9 mouse cellular contexts compared by ENCODE assay signal in genomic region chr9:31129956-31130355, GRCm38 (mm10). TPM values are rescaled to one million over a fixed set of nuclear protein-coding genes. Genes with fewer than 3 reads are reported as not detected.
A peak's percentile ranks its signal among the peaks of the same experiment; 100 is the strongest.
DNase-seq lines count a peak whose midpoint lies in the region; ATAC-seq and TF ChIP-seq lines count a peak whose summit lies in the region.
"Had no signal": no experiment of that assay in that cellular context is flagged by ENCODE, and none has a peak within 500 bp of the region (broad histone marks: within the 10 kb centered on the region; RNA-seq: fewer than 3 reads in every experiment).

No protein-coding gene starts in this region.

- in situ Hi-C loops in CH12.LX (cut with MboI; ENCODE audit: low pct_ligation_motif_present, low pct_unique_long_range_greater_than_20kb, low sequenced_read_pairs): no loop called here

- H3K4me2 ChIP-seq in CH12.LX (ENCODE audit: insufficient read depth, low read depth, poor library complexity, severe bottlenecking): peak overlapping the region; percentile 86

- no peaks in the 10 kb centered on the region for H3K9me3 ChIP-seq in CH12.LX (replicated peaks; ENCODE audit: low read length)
- no peaks in the 10 kb centered on the region for H3K9me3 ChIP-seq in megakaryocyte, embryonic 14.5 days
- H3K9me3 ChIP-seq: midbrain, embryonic 15.5 days had no signal

- no peak for TF ChIP-seq CTCF in kidney, adult 2 months (conservative IDR thresholded peaks at IDR 0.05; ENCODE audit: insufficient read depth, insufficient read length, low read depth, low read length)
- TF ChIP-seq CTCF in CH12.LX (conservative IDR thresholded peaks at IDR 0.05 in 1 of 2, IDR thresholded peaks at IDR 0.05 in 1 of 2; ENCODE audit: low read depth in 2 of 2, low read length in 2 of 2): no peak

- no peak for TF ChIP-seq RAD21 in CH12.LX (IDR thresholded peaks at IDR 0.05; ENCODE audit: low read depth, low read length)

- no peak for DNase-seq in kidney, adult 2 months
- no peak for DNase-seq in kidney, postnatal 10 days
- DNase-seq in CH12.LX (ENCODE audit: extremely low read depth): peak; percentile 82
- no peak for DNase-seq in cerebellum, adult 18-20 months
- no peak for DNase-seq in ovary, adult 18-20 months (ENCODE audit: low spot score)
- no peak for DNase-seq in kidney, adult 9 months

- TF ChIP-seq POLR2A in kidney, adult 2 months (IDR thresholded peaks at IDR 0.05; ENCODE audit: low read depth, low read length): no peak
- no peak; the same call in 1 of the 2 replicates for TF ChIP-seq POLR2A in CH12.LX (IDR thresholded peaks at IDR 0.05; ENCODE audit: low read depth, low read length)

- no peaks in the 10 kb centered on the region for H3K4me1 ChIP-seq in kidney, adult 2 months (ENCODE audit: control insufficient read depth, insufficient read depth, low read length)
- H3K4me1 ChIP-seq in CH12.LX (ENCODE audit: control insufficient read depth in 1 of 2, insufficient read depth in 2 of 2): peaks cover 3 to 23% of the 10 kb centered on the region in 2 experiments
- H3K4me1 ChIP-seq in megakaryocyte, embryonic 14.5 days: peaks cover 63% of the 10 kb centered on the region

- no peaks in the 10 kb centered on the region for H3K79me2 ChIP-seq in CH12.LX (replicated peaks; ENCODE audit: control insufficient read depth, extremely low read depth, insufficient read depth, poor library complexity, severe bottlenecking)

- H3K9ac ChIP-seq in CH12.LX (ENCODE audit: insufficient read depth, low read depth): 0 out of 2 replicates have a peak overlapping the region, but pooled peaks have one; percentile 32
- H3K9ac ChIP-seq: midbrain, embryonic 15.5 days had no signal

- dilution Hi-C loops in CH12.LX (cut with MboI; ENCODE audit: extremely low pct_ligation_motif_present, extremely low pct_unique_long_range_greater_than_20kb, low sequenced_read_pairs): no loop called here

- peak; percentile 61 for ATAC-seq in granulocyte monocyte progenitor cell, adult 5-6 weeks (replicated peaks; ENCODE audit: poor library complexity, severe bottlenecking)
- ATAC-seq: midbrain, embryonic 15.5 days had no signal

- H3K36me3 ChIP-seq in kidney, adult 2 months (ENCODE audit: control insufficient read depth, insufficient read depth, low read length): no peaks in the 10 kb centered on the region
- H3K36me3 ChIP-seq in CH12.LX (replicated peaks in 1 of 2; ENCODE audit: control insufficient read depth in 1 of 2, insufficient read depth in 1 of 2, low read length in 1 of 2): peaks cover 0 to 2% of the 10 kb centered on the region in 2 experiments
- H3K36me3 ChIP-seq in megakaryocyte, embryonic 14.5 days (replicated peaks; ENCODE audit: low read length): no peaks in the 10 kb centered on the region
- H3K36me3 ChIP-seq: midbrain, embryonic 15.5 days had no signal

- 0 out of 2 replicates have a peak, but pooled peaks cover 2% of the 10 kb centered on the region for H3K27me3 ChIP-seq in kidney, adult 2 months (replicated peaks; ENCODE audit: control insufficient read depth, insufficient read depth, low read length)
- H3K27me3 ChIP-seq in CH12.LX (replicated peaks): peaks cover 33% of the 10 kb centered on the region
- peaks cover 87% of the 10 kb centered on the region for H3K27me3 ChIP-seq in megakaryocyte, embryonic 14.5 days (replicated peaks)

- peak overlapping the region; percentile 91 for H3K4me3 ChIP-seq in kidney, adult 2 months (ENCODE audit: insufficient read depth, low read depth, low read length)
- H3K4me3 ChIP-seq in CH12.LX (replicated peaks in 1 of 3; ENCODE audit: low read depth in 2 of 3, low read length in 2 of 3, poor library complexity in 1 of 3): peak overlapping the region; percentile 51 to 68 (median 67)
- H3K4me3 ChIP-seq in megakaryocyte, embryonic 14.5 days (replicated peaks): peak overlapping the region; percentile 91

- TF ChIP-seq EP300 in CH12.LX (IDR thresholded peaks at IDR 0.05; ENCODE audit: low read length): peak; percentile 62

- 0 out of 2 replicates have a peak overlapping the region, but pooled peaks have one; percentile 78 for H3K27ac ChIP-seq in kidney, adult 2 months (ENCODE audit: insufficient read depth, low read depth, low read length)
- H3K27ac ChIP-seq in CH12.LX (ENCODE audit: insufficient read depth, low read depth): no peak overlapping the region
- H3K27ac ChIP-seq: midbrain, embryonic 15.5 days had no signal

- WGBS in kidney, adult 2 months: 45% methylated on average over 8 of the region's 8 CpGs

TF ChIP-seq in CH12.LX, 34 proteins besides CTCF, POLR2A, EP300 and RAD21:
- no peak for TF ChIP-seq MYC (IDR thresholded peaks at IDR 0.05; ENCODE audit: low read depth, low read length)
- no peak for TF ChIP-seq USF2 (conservative IDR thresholded peaks at IDR 0.05; ENCODE audit: low read depth, low read length)
- no peak for TF ChIP-seq E2F4 (IDR thresholded peaks at IDR 0.05; ENCODE audit: insufficient replicate concordance, low read depth, low read length)
- no peak for TF ChIP-seq ZMIZ1 (IDR thresholded peaks at IDR 0.05; ENCODE audit: low read depth, low read length)
- TF ChIP-seq ZC3H11A (IDR thresholded peaks at IDR 0.05; ENCODE audit: low read depth, low read length): no peak
- peak; percentile 26; the same call in 1 of the 2 replicates for TF ChIP-seq ELF1 (IDR thresholded peaks at IDR 0.05; ENCODE audit: low read depth, low read length)
- TF ChIP-seq CHD2 (IDR thresholded peaks at IDR 0.05; ENCODE audit: low read length): no peak
- TF ChIP-seq MAX (IDR thresholded peaks at IDR 0.05; ENCODE audit: low read length): no peak
- TF ChIP-seq HCFC1 (IDR thresholded peaks at IDR 0.05; ENCODE audit: low read depth, low read length): no peak; the same call in 1 of the 2 replicates
- no peak for TF ChIP-seq PAX5 (IDR thresholded peaks at IDR 0.05; ENCODE audit: low read length)
- TF ChIP-seq SIN3A (IDR thresholded peaks at IDR 0.05; ENCODE audit: low read length): no peak
- no peak for TF ChIP-seq ZKSCAN1 (IDR thresholded peaks at IDR 0.05; ENCODE audit: borderline replicate concordance, low read depth, low read length)
- no peak for TF ChIP-seq CHD1 (IDR thresholded peaks at IDR 0.05; ENCODE audit: low read depth, low read length)
- TF ChIP-seq POLR2AphosphoS2 (IDR thresholded peaks at IDR 0.05; ENCODE audit: low read depth, low read length): no peak
- no peak for TF ChIP-seq JUND (conservative IDR thresholded peaks at IDR 0.05; ENCODE audit: low read depth, low read length)
- no peak for TF ChIP-seq USF1 (IDR thresholded peaks at IDR 0.05; ENCODE audit: low read depth, low read length)
- TF ChIP-seq ZNF384 (IDR thresholded peaks at IDR 0.05; ENCODE audit: low read depth, low read length): no peak
- TF ChIP-seq SMC3 (IDR thresholded peaks at IDR 0.05; ENCODE audit: low read depth, low read length): no peak
- no peak for TF ChIP-seq MXI1 (IDR thresholded peaks at IDR 0.05; ENCODE audit: low read depth, low read length)
- no peak for TF ChIP-seq GABPA (IDR thresholded peaks at IDR 0.05; ENCODE audit: insufficient replicate concordance, low read depth, low read length)
- no peak for TF ChIP-seq TBP (conservative IDR thresholded peaks at IDR 0.05; ENCODE audit: low read depth, low read length)
- no peak for TF ChIP-seq MAZ (IDR thresholded peaks at IDR 0.05; ENCODE audit: low read depth, low read length)
- TF ChIP-seq UBTF (IDR thresholded peaks at IDR 0.05; ENCODE audit: low read depth, low read length): no peak
- TF ChIP-seq TCF12 (IDR thresholded peaks at IDR 0.05; ENCODE audit: low read depth, low read length): 0 out of 2 replicates have a peak, but pooled peaks have one; percentile 15
- TF ChIP-seq MAFK (IDR thresholded peaks at IDR 0.05; ENCODE audit: insufficient replicate concordance, low read length): no peak
- TF ChIP-seq NRF1 (IDR thresholded peaks at IDR 0.05; ENCODE audit: low read depth, low read length): no peak
- TF ChIP-seq IRF4 (IDR thresholded peaks at IDR 0.05; ENCODE audit: low read depth, low read length): peak; percentile 39; the same call in 1 of the 2 replicates
- TF ChIP-seq ETS1 (conservative IDR thresholded peaks at IDR 0.05; ENCODE audit: low read depth, low read length): peak; percentile 31; the same call in 1 of the 2 replicates
- no peak; the same call in 1 of the 2 replicates for TF ChIP-seq MEF2A (IDR thresholded peaks at IDR 0.05; ENCODE audit: borderline replicate concordance, low read depth, low read length)
- TF ChIP-seq JUN (IDR thresholded peaks at IDR 0.05; ENCODE audit: insufficient read depth, low read depth, low read length): no peak
- TF ChIP-seq NELFE (IDR thresholded peaks at IDR 0.05; ENCODE audit: low read depth, low read length): no peak

RNA-seq across cellular contexts. Expression of gene St14, which starts 1.7 kb away (rescaled TPM):
- polyA plus RNA-seq in kidney, adult 2 months (2012; rRNA removed): 62.8 and 71.2 TPM in 2 replicates
- 8.9 and 10.9 TPM in 2 replicates for total RNA-seq in CH12.LX (2012; rRNA removed)
- total RNA-seq in CH12.LX (2014; rRNA removed): 4.3 and 5.2 TPM in 2 replicates
- 8.6 and 9.6 TPM in 2 replicates for polyA plus RNA-seq in CH12.LX (2012; ENCODE audit: insufficient read length, low read depth)
- 6.2 and 7.1 TPM in 2 replicates for total RNA-seq in granulocyte monocyte progenitor cell, adult 5-6 weeks (2014; fragmentation: Nextera tagmentation)
- 7.7 and 16.5 TPM in 2 replicates for total RNA-seq in granulocyte monocyte progenitor cell, adult 5-6 weeks (2017)
- 2.6 TPM in 1 of 2 replicates, not detected in the other for polyA plus RNA-seq in megakaryocyte, embryonic 14.5 days (2012; ENCODE audit: insufficient read depth, low replicate concordance)
